Mouse (Mus musculus): ENCODE results near the gene Chchd3. TPM values are rescaled to one million over a fixed set of nuclear protein-coding genes. Genes with fewer than 3 reads are reported as not detected.

The Chchd3 gene
- polyA plus RNA-seq, 1 experiment: not detected

DNA sequence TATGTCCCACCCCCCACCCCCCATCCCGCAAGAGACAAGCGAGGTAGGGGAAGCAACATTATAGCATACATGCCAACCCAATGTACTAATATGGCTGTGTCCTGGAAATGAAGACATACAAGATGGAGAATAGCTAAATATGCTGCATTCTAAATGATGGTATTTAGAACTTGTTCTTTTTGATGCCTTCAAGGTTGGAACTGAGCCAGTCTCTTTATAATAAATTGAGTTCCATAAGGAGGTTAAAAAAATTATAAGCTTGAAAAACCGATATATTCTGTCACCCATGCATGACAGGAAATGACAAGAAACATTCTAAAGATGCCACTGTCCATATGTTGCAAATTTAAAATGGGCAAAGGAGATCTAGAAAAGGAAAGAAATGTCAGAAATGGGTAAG lies 104.6 kb downstream of the Chchd3 start:
- Histone ChIP-seq H3K27ac (ENCODE audit: insufficient read depth, low read depth, low read length) (no peak overlapping the region), H3K4me1 (ENCODE audit: control insufficient read depth, insufficient read depth, low read length) (no peaks in the 10 kb centered on the region), H3K4me3 (ENCODE audit: insufficient read depth, low read depth, low read length) (no peak overlapping the region)
- 77% methylated on average over 3 of the region's 3 CpGs for WGBS
- no peak for TF ChIP-seq POLR2A (IDR thresholded peaks at IDR 0.05; ENCODE audit: insufficient read depth, low read depth, low read length)
- TF ChIP-seq CTCF (IDR thresholded peaks at IDR 0.05; ENCODE audit: insufficient read depth, low read depth, low read length): no peak

DNA sequence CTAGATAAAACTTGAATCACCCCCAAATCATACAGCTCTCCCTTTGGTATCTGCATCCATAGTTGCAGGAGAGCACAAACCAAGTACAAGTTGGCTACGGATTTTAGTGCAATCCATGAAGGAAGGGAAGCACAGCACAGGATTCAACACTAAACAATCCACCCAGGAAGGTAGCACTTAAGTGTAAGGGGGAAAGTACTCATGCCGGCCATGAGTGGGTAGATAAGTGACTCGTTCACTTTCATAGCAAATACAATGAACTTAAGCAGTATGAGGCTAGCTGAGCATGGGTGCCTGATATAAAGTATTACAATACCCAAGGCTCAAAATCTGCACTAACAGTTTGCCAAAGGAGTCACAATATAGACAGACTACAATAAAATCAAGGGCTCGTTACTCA lies 109.1 kb downstream of the Chchd3 start:
- Histone ChIP-seq H3K27ac (ENCODE audit: insufficient read depth, low read depth, low read length) (no peak overlapping the region), H3K4me3 (ENCODE audit: insufficient read depth, low read depth, low read length) (no peak overlapping the region), H3K4me1 (ENCODE audit: control insufficient read depth, insufficient read depth, low read length) (no peaks in the 10 kb centered on the region)
- 75% methylated on average over 4 of the region's 4 CpGs for WGBS
- TF ChIP-seq CTCF (IDR thresholded peaks at IDR 0.05; ENCODE audit: insufficient read depth, low read depth, low read length): no peak
- TF ChIP-seq POLR2A (IDR thresholded peaks at IDR 0.05; ENCODE audit: insufficient read depth, low read depth, low read length): no peak

DNA sequence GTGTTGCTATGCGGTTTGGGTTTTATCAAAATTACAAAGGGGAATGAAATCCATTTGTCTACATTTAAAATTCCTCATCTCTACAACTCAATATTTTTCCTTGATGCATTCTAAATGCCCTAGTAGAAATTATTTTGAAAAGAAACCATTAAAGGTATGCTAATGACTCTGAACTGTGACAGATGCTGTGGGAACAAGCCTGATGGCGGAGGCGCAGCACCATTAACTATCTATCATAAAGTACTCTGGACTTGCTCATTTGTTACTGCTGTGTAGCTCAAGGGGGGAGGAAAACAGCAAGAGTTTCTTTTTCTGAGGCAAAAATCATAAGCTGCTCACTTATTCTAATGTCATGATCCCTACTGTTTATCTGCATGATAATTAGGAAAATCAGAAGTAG lies 110.4 kb downstream of the Chchd3 start:
- WGBS: 96% methylated on average over 3 of the region's 3 CpGs
- Histone ChIP-seq H3K4me1 (ENCODE audit: control insufficient read depth, insufficient read depth, low read length) (no peaks in the 10 kb centered on the region), H3K27ac (ENCODE audit: insufficient read depth, low read depth, low read length) (no peak overlapping the region), H3K4me3 (ENCODE audit: insufficient read depth, low read depth, low read length) (no peak overlapping the region)
- no peak for TF ChIP-seq CTCF (IDR thresholded peaks at IDR 0.05; ENCODE audit: insufficient read depth, low read depth, low read length)
- TF ChIP-seq POLR2A (IDR thresholded peaks at IDR 0.05; ENCODE audit: insufficient read depth, low read depth, low read length): no peak

DNA sequence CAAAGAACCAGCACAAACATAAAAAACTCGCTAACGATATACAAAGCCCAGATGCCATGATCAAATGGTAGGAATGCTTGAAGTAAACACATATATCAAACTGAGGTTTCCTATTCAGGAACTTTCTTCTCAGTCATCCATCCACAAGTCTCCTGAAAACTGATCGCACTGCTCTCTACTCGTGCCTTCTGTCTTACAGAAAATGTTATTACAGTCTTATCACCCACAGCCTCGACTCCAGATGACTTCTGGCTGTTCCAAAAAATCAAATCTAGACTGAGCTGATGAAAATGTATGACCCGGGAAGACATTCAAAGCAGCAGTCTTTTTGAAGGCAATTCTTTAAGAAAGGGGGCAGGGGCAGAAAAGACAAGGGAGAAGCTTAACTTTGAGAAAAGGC lies 112.8 kb downstream of the Chchd3 start:
- H3K4me1 ChIP-seq (ENCODE audit: control insufficient read depth, insufficient read depth, low read length): no peaks in the 10 kb centered on the region
- TF ChIP-seq CTCF (IDR thresholded peaks at IDR 0.05; ENCODE audit: insufficient read depth, low read depth, low read length) (no peak), POLR2A (IDR thresholded peaks at IDR 0.05; ENCODE audit: insufficient read depth, low read depth, low read length) (no peak)
- 86% methylated on average over 6 of the region's 6 CpGs for WGBS
- no peak overlapping the region for H3K4me3 ChIP-seq (ENCODE audit: insufficient read depth, low read depth, low read length)
- H3K27ac ChIP-seq (ENCODE audit: insufficient read depth, low read depth, low read length): no peak overlapping the region

DNA sequence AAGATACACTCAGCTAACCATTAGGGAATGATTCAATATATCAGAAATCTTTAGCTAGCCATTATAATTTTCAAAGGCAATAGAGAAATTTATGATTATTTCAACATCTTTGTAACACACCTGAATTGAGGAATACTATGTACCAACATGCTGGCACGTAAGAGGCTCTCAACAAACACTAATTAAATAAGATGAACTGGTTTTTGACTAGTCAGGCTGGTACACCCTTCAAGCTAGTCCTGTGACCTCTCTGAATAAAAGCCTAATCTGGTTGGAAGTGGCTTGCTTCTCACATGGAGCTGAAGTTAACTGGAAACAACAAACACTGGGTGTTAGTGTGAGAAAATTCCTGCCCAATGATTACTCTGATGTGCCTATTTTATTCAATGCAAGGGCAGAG lies 115.1 kb downstream of the Chchd3 start:
- Histone ChIP-seq H3K4me3 (ENCODE audit: insufficient read depth, low read depth, low read length) (no peak overlapping the region), H3K27ac (ENCODE audit: insufficient read depth, low read depth, low read length) (no peak overlapping the region), H3K4me1 (ENCODE audit: control insufficient read depth, insufficient read depth, low read length) (0 out of 2 replicates have a peak, but pooled peaks cover 2% of the 10 kb centered on the region)
- TF ChIP-seq POLR2A (IDR thresholded peaks at IDR 0.05; ENCODE audit: insufficient read depth, low read depth, low read length) (no peak), CTCF (IDR thresholded peaks at IDR 0.05; ENCODE audit: insufficient read depth, low read depth, low read length) (no peak)
- 89% methylated on average over 1 of the region's 1 CpGs for WGBS

DNA sequence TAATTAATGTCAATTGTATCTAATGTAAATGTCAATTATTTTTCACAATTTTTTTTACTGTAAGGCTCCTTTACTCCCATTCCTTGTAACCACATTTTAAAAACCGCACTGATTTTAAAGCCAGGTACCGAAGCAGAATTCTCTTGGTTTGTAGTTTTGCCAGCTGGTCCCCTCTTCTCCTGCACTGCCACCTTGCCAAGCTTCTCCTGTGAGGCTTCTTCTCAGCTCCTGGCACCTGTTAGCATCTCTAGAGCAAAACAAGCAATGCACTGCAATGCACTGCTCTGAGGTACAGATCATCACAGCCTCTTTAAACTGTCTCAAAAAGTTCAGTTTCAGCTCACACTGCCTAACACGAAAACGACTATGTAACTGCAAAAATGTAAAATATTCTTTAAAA lies 116.4 kb downstream of the Chchd3 start:
- Histone ChIP-seq H3K27ac (ENCODE audit: insufficient read depth, low read depth, low read length) (no peak overlapping the region), H3K4me3 (ENCODE audit: insufficient read depth, low read depth, low read length) (no peak overlapping the region), H3K4me1 (ENCODE audit: control insufficient read depth, insufficient read depth, low read length) (0 out of 2 replicates have a peak, but pooled peaks cover 2% of the 10 kb centered on the region)
- TF ChIP-seq POLR2A (IDR thresholded peaks at IDR 0.05; ENCODE audit: insufficient read depth, low read depth, low read length) (no peak), CTCF (IDR thresholded peaks at IDR 0.05; ENCODE audit: insufficient read depth, low read depth, low read length) (no peak)
- WGBS: 94% methylated on average over 4 of the region's 4 CpGs

DNA sequence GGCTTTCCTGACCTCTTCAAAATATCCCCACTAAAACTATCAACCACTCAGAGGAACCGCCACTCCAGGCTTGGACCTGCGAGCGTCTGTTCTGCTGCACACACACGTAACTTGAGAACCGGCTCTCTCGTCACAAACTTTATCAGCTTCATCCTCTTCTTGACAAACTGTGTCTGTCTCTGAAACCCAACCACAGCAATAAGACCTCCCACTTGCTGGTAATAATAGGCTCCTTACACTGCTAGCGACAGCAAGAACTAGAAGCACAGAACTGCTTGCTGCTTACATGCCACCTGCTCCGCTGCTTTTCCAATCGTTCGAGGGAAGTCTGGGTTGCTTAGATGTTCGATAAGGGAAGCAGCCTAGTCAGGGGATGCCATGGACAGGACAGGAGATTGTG lies 119.8 kb downstream of the Chchd3 start:
- TF ChIP-seq CTCF (IDR thresholded peaks at IDR 0.05; ENCODE audit: insufficient read depth, low read depth, low read length) (no peak), POLR2A (IDR thresholded peaks at IDR 0.05; ENCODE audit: insufficient read depth, low read depth, low read length) (no peak)
- 57% methylated on average over 11 of the region's 11 CpGs for WGBS
- H3K4me3 ChIP-seq (ENCODE audit: insufficient read depth, low read depth, low read length): no peak overlapping the region
- H3K27ac ChIP-seq (ENCODE audit: insufficient read depth, low read depth, low read length): no peak overlapping the region
- H3K4me1 ChIP-seq (ENCODE audit: control insufficient read depth, insufficient read depth, low read length): 0 out of 2 replicates have a peak, but pooled peaks cover 2% of the 10 kb centered on the region

DNA sequence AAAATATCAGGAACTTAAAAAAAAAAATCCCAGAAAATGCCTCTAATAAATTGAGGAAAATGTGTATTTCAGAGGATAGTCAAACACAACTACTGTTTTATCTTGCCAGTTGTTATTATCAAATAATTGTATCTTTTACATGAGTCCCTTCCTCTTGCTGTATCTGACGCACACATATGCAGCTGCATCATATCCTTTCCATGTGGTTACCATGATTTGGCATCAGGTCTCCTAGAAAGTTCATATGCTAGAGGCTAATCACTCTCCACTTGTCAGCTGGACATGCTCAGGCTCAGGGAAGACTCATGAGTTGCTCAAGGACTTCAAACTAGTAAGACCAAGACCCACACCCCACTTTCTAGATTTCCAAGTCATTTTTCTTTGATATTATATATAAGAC lies 122.4 kb downstream of the Chchd3 start:
- no peak overlapping the region for H3K27ac ChIP-seq (ENCODE audit: insufficient read depth, low read depth, low read length)
- H3K4me3 ChIP-seq (ENCODE audit: insufficient read depth, low read depth, low read length): no peak overlapping the region
- no peak for TF ChIP-seq POLR2A (IDR thresholded peaks at IDR 0.05; ENCODE audit: insufficient read depth, low read depth, low read length)
- no peak for TF ChIP-seq CTCF (IDR thresholded peaks at IDR 0.05; ENCODE audit: insufficient read depth, low read depth, low read length)
- 0 out of 2 replicates have a peak, but pooled peaks cover 2% of the 10 kb centered on the region for H3K4me1 ChIP-seq (ENCODE audit: control insufficient read depth, insufficient read depth, low read length)
- 95% methylated on average over 1 of the region's 1 CpGs for WGBS

DNA sequence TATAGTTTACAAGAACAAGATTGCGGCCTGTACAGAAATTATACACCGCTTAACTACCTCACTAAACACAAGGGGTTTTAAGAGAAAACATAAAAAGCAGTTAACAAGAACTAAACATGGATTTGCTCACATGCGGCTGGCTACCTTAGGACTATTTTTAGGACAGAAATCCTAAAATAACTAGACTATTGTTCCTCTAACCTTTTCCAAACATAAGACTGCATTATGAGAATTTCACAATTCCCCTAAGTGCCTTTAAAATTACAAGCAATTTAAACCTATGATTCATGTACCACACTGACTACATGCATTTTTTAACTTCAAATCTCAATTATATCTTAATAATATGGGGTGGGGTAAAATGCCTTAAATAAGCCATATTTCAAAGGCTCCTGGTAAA lies 123.3 kb downstream of the Chchd3 start:
- WGBS: 40% methylated on average over 3 of the region's 3 CpGs
- H3K4me3 ChIP-seq (ENCODE audit: insufficient read depth, low read depth, low read length): no peak overlapping the region
- H3K4me1 ChIP-seq (ENCODE audit: control insufficient read depth, insufficient read depth, low read length): 0 out of 2 replicates have a peak, but pooled peaks cover 2% of the 10 kb centered on the region
- no peak overlapping the region for H3K27ac ChIP-seq (ENCODE audit: insufficient read depth, low read depth, low read length)
- TF ChIP-seq CTCF (IDR thresholded peaks at IDR 0.05; ENCODE audit: insufficient read depth, low read depth, low read length) (no peak), POLR2A (IDR thresholded peaks at IDR 0.05; ENCODE audit: insufficient read depth, low read depth, low read length) (no peak)

DNA sequence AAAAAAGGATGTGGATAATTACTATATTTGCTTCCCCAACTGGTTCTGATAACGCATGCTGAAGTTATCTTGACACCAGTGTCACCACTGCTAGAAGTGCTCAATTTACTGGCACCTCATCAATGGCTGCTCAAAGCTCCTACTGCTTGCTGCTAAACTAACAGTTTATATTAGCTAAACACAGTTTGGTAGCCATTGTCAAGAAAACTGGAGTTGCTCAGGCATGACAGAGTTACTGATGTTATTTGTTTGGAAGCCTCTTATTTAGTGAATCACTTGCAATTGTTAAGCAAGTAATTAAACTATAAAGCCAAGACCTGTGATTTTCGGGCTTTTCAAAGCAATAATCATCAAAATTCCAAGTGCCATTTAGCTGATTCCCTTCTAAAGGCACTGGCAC lies 123.7 kb downstream of the Chchd3 start:
- no peak overlapping the region for H3K27ac ChIP-seq (ENCODE audit: insufficient read depth, low read depth, low read length)
- TF ChIP-seq POLR2A (IDR thresholded peaks at IDR 0.05; ENCODE audit: insufficient read depth, low read depth, low read length): no peak
- TF ChIP-seq CTCF (IDR thresholded peaks at IDR 0.05; ENCODE audit: insufficient read depth, low read depth, low read length): no peak
- H3K4me1 ChIP-seq (ENCODE audit: control insufficient read depth, insufficient read depth, low read length): 0 out of 2 replicates have a peak, but pooled peaks cover 3% of the 10 kb centered on the region
- WGBS: 27% methylated on average over 2 of the region's 2 CpGs
- H3K4me3 ChIP-seq (ENCODE audit: insufficient read depth, low read depth, low read length): no peak overlapping the region
